Mouse (Mus musculus): ENCODE measurements around the gene S100a2. TPM values are rescaled to one million over a fixed set of nuclear protein-coding genes. Genes with fewer than 3 reads are reported as not detected.

Gene S100a2
- total and polyA plus RNA-seq, 2 experiments, result not detected

- Histone ChIP-seq H3K9ac (ENCODE audit: low read depth, low read length) (no peak overlapping the region), H3K4me1 (ENCODE audit: control insufficient read depth, insufficient read depth, low read length) (no peaks in the 10 kb centered on the region), H3K27me3 (ENCODE audit: control insufficient read depth, insufficient read depth, low read length) (no peaks in the 10 kb centered on the region), H3K79me2 (ENCODE audit: control insufficient read depth, insufficient read depth, low read length) (no peaks in the 10 kb centered on the region), H3K36me3 (ENCODE audit: control insufficient read depth, insufficient read depth, low read length) (no peaks in the 10 kb centered on the region), H3K4me3 (ENCODE audit: insufficient read depth, low read depth, low read length) (no peak overlapping the region), H3K27ac (replicated peaks; ENCODE audit: insufficient read depth, low read depth, low read length) (no peak overlapping the region)
- WGBS, result 83% methylated on average over 5 of the region's 5 CpGs
- DNase-seq (ENCODE audit: extremely low read depth, low read depth, low spot score), result no peak
- TF ChIP-seq POLR2A (IDR thresholded peaks at IDR 0.05; ENCODE audit: extremely low read depth, insufficient read depth, low read length) (no peak), CTCF (IDR thresholded peaks at IDR 0.05; ENCODE audit: low read depth, low read length) (no peak)
These were observed 35.4 kb downstream of the S100a2 start for GRCm38 (mm10) chr3:90625496-90625895.

DNA sequence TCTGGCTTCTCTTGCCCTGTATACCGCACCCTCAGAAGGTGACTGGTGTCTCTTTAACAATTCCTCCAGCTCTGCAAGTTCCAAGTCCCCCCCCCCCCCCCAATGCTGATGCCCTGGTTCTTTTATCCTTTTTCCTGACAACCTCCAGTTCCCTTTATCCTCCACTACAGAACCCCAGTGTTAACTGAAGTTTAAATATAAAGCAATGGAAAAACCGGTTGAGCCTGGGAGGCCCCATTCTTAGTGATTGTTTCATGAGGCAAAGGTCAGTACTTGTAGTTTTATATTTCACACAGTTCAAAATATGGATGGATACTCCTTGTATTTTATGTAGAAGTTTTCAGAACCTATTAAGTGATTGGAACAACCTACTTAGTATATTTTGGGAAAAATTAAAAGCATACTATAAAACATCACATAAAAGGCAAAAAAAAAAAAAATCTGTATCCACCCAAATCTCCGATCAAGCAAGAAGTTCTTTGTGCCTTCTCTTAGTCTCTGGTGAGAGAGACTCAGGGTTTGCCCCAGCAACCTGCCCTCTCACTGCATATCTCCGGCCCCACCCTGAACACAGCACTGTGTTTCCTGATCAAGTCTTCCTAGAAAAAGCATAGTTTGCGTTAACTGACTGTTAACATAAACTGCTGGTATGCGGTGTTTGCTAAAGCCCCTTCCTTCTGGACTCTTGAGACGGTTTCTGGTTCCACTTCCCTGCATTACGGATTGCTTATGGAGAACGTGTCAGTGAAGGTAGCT lies 36.4 kb downstream of the S100a2 start:
- Histone ChIP-seq H3K9ac (ENCODE audit: low read depth, low read length) (no peak overlapping the region), H3K79me2 (ENCODE audit: control insufficient read depth, insufficient read depth, low read length) (no peaks in the 10 kb centered on the region), H3K27me3 (ENCODE audit: control insufficient read depth, insufficient read depth, low read length) (no peaks in the 10 kb centered on the region), H3K36me3 (ENCODE audit: control insufficient read depth, insufficient read depth, low read length) (no peaks in the 10 kb centered on the region), H3K4me1 (ENCODE audit: control insufficient read depth, insufficient read depth, low read length) (no peaks in the 10 kb centered on the region), H3K27ac (replicated peaks; ENCODE audit: insufficient read depth, low read depth, low read length) (no peak overlapping the region), H3K4me3 (ENCODE audit: insufficient read depth, low read depth, low read length) (no peak overlapping the region)
- DNase-seq (ENCODE audit: extremely low read depth, low read depth, low spot score), result no peak
- 69% methylated on average over 9 of the region's 9 CpGs for WGBS
- TF ChIP-seq CTCF (IDR thresholded peaks at IDR 0.05; ENCODE audit: low read depth, low read length) (no peak), POLR2A (IDR thresholded peaks at IDR 0.05; ENCODE audit: extremely low read depth, insufficient read depth, low read length) (no peak)

GRCm38 (mm10) chr3:90627366-90627765 lies 37.3 kb downstream of the S100a2 start:
- WGBS, result 79% methylated on average over 5 of the region's 5 CpGs
- no peak overlapping the region for H3K4me3 ChIP-seq (ENCODE audit: insufficient read depth, low read depth, low read length)

GRCm38 (mm10) chr3:90627807-90628206 lies 37.8 kb downstream of the S100a2 start:
- Histone ChIP-seq H3K4me3 (ENCODE audit: insufficient read depth, low read depth, low read length) (no peak overlapping the region), H3K27me3 (ENCODE audit: control insufficient read depth, insufficient read depth, low read length) (no peaks in the 10 kb centered on the region), H3K27ac (replicated peaks; ENCODE audit: insufficient read depth, low read depth, low read length) (no peak overlapping the region), H3K79me2 (ENCODE audit: control insufficient read depth, insufficient read depth, low read length) (no peaks in the 10 kb centered on the region), H3K9ac (ENCODE audit: low read depth, low read length) (no peak overlapping the region), H3K36me3 (ENCODE audit: control insufficient read depth, insufficient read depth, low read length) (no peaks in the 10 kb centered on the region), H3K4me1 (ENCODE audit: control insufficient read depth, insufficient read depth, low read length) (no peaks in the 10 kb centered on the region)
- DNase-seq (ENCODE audit: extremely low read depth, low read depth, low spot score), result peak; percentile 16
- TF ChIP-seq POLR2A (IDR thresholded peaks at IDR 0.05; ENCODE audit: extremely low read depth, insufficient read depth, low read length) (no peak), CTCF (IDR thresholded peaks at IDR 0.05; ENCODE audit: low read depth, low read length) (peak; percentile 40; the same call in 1 of the 2 replicates)
- 58% methylated on average over 4 of the region's 4 CpGs for WGBS

More at GRCm38 (mm10) chr3:90627366-90627765, 37.3 kb downstream of the S100a2 start:
- no peaks in the 10 kb centered on the region for H3K27me3 ChIP-seq (ENCODE audit: control insufficient read depth, insufficient read depth, low read length)
- no peaks in the 10 kb centered on the region for H3K36me3 ChIP-seq (ENCODE audit: control insufficient read depth, insufficient read depth, low read length)
- no peaks in the 10 kb centered on the region for H3K4me1 ChIP-seq (ENCODE audit: control insufficient read depth, insufficient read depth, low read length)
- H3K79me2 ChIP-seq (ENCODE audit: control insufficient read depth, insufficient read depth, low read length), result no peaks in the 10 kb centered on the region
- no peak overlapping the region for H3K27ac ChIP-seq (replicated peaks; ENCODE audit: insufficient read depth, low read depth, low read length)
- no peak for DNase-seq (ENCODE audit: extremely low read depth, low read depth, low spot score)
- TF ChIP-seq POLR2A (IDR thresholded peaks at IDR 0.05; ENCODE audit: extremely low read depth, insufficient read depth, low read length), result no peak
- no peak for TF ChIP-seq CTCF (IDR thresholded peaks at IDR 0.05; ENCODE audit: low read depth, low read length)
- H3K9ac ChIP-seq (ENCODE audit: low read depth, low read length), result no peak overlapping the region

GRCm38 (mm10) chr3:90629298-90629697 lies 39.3 kb downstream of the S100a2 start:
- no peak for DNase-seq (ENCODE audit: extremely low read depth, low read depth, low spot score)
- Histone ChIP-seq H3K4me1 (ENCODE audit: control insufficient read depth, insufficient read depth, low read length) (no peaks in the 10 kb centered on the region), H3K9ac (ENCODE audit: low read depth, low read length) (no peak overlapping the region), H3K36me3 (ENCODE audit: control insufficient read depth, insufficient read depth, low read length) (no peaks in the 10 kb centered on the region), H3K27ac (replicated peaks; ENCODE audit: insufficient read depth, low read depth, low read length) (no peak overlapping the region), H3K79me2 (ENCODE audit: control insufficient read depth, insufficient read depth, low read length) (no peaks in the 10 kb centered on the region), H3K4me3 (ENCODE audit: insufficient read depth, low read depth, low read length) (no peak overlapping the region), H3K27me3 (ENCODE audit: control insufficient read depth, insufficient read depth, low read length) (no peaks in the 10 kb centered on the region)
- WGBS, result 87% methylated on average over 2 of the region's 2 CpGs
- TF ChIP-seq CTCF (IDR thresholded peaks at IDR 0.05; ENCODE audit: low read depth, low read length) (no peak), POLR2A (IDR thresholded peaks at IDR 0.05; ENCODE audit: extremely low read depth, insufficient read depth, low read length) (no peak)

DNA sequence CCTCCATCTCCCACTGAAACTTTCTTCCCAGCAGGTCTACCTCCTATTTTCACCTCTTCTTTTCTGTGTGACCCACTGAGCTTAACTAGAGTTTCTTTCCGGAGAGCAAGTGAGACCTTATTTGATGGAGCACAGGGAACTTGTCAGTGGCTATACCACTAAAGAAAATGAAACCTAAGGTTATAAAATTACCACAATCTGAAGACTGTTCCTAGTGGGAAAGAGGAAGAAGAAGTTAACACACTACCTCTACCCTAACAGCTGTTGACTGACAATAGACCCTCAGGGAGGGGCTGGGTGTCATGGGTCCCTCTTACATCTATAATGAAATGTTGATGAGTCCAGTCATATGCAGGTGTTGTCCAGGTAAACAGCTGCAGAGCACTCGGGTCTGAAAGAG lies 41.9 kb downstream of the S100a2 start:
- Histone ChIP-seq H3K27me3 (ENCODE audit: control insufficient read depth, insufficient read depth, low read length) (no peaks in the 10 kb centered on the region), H3K36me3 (ENCODE audit: control insufficient read depth, insufficient read depth, low read length) (no peaks in the 10 kb centered on the region), H3K4me3 (ENCODE audit: insufficient read depth, low read depth, low read length) (no peak overlapping the region), H3K9ac (ENCODE audit: low read depth, low read length) (no peak overlapping the region), H3K4me1 (ENCODE audit: control insufficient read depth, insufficient read depth, low read length) (no peaks in the 10 kb centered on the region), H3K27ac (replicated peaks; ENCODE audit: insufficient read depth, low read depth, low read length) (no peak overlapping the region), H3K79me2 (ENCODE audit: control insufficient read depth, insufficient read depth, low read length) (no peaks in the 10 kb centered on the region)
- no peak for DNase-seq (ENCODE audit: extremely low read depth, low read depth, low spot score)
- TF ChIP-seq POLR2A (IDR thresholded peaks at IDR 0.05; ENCODE audit: extremely low read depth, insufficient read depth, low read length) (no peak), CTCF (IDR thresholded peaks at IDR 0.05; ENCODE audit: low read depth, low read length) (no peak)
- 77% methylated on average over 2 of the region's 2 CpGs for WGBS

All from liver, adult 2 months (tissue).